Mouse (Mus musculus): ENCODE data around the gene Mad1l1. TPM values are rescaled to one million over a fixed set of nuclear protein-coding genes. Genes with fewer than 3 reads are reported as not detected.

The Mad1l1 gene
- total RNA-seq, 2 experiments from 2014 or later = 7.2 to 9.0 TPM

DNA sequence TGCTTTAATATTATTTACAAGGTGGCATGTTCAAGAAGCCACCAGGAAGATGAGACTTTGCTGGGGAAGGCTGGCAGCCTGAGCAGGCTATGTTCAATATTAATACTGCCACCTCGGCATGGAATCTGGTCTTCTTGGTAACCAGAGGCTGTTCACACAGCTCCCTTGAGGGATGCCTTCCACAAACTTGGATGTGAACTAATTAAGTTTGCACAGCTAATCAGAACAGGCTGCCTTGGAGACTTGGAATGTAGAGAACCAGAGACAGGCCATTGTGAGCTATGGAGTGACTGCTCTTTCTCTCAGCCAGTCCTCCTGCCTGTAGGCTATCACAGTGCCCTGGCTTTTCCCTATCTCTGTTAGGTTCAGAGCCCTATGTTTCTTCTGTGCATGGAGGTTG, 278.4 kb downstream of the Mad1l1 start:
- no peak overlapping the region for H3K4me3 ChIP-seq
- DNase-seq = no peak
- no peak overlapping the region for H3K27ac ChIP-seq
- intact Hi-C loops (cut with DNase I) = loop anchor here (10.0 kb wide), 1 partner anchor 252 kb away; no protein-coding TSS in a partner anchor
- TF ChIP-seq CTCF (IDR thresholded peaks at IDR 0.05) = no peak

DNA sequence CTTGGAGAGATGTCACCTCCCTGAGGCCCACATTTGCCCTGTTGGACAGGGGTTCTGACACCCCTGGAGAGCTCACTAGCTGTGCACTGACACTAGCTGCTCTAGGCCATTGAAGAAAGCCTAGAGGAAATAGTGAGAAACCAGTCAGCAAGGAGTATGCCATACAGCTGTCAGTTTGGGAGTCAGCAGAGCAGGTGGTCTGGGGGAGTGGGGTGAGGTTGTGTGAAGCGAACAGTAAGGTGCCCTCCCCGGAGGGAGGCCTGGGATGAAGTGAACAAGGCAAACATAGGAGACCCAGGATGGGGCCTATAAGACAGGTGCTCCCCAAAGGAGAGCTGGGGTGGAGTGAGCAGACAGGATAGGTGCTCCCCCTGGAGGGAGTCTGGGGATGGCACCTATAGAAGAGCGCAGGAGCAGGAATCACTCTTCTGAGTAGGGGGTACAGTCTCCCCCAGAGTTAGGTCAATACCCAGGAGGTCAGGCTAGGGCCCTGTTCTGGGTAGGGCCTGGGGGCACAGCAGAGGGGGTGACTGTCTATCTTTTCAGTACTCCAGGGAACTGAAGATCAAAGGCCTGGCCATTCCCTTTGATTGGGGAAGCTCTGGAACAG, 279.2 kb downstream of the Mad1l1 start:
- intact Hi-C loops (cut with DNase I) = loop anchor here (10.0 kb wide), 1 partner anchor 253 kb away; no protein-coding TSS in a partner anchor
- DNase-seq = no peak
- peak; percentile 27; the same call in 1 of the 2 replicates for TF ChIP-seq CTCF (IDR thresholded peaks at IDR 0.05)
- Histone ChIP-seq H3K4me3 (no peak overlapping the region), H3K27ac (no peak overlapping the region)

- intact Hi-C loops (cut with DNase I) = loop anchor here (10.0 kb wide), 1 partner anchor 254 kb away; no protein-coding TSS in a partner anchor
- H3K4me3 ChIP-seq = no peak overlapping the region
- H3K27ac ChIP-seq = no peak overlapping the region
- TF ChIP-seq CTCF (IDR thresholded peaks at IDR 0.05) = no peak
- DNase-seq = no peak
These were observed 280.3 kb downstream of the Mad1l1 start for GRCm38 (mm10) chr5:140041055-140041454.

GRCm38 (mm10) chr5:140037587-140038233, 283.6 kb downstream of the Mad1l1 start:
- Histone ChIP-seq H3K27ac (no peak overlapping the region), H3K4me3 (no peak overlapping the region)
- TF ChIP-seq CTCF (IDR thresholded peaks at IDR 0.05) = peak; percentile 47
- intact Hi-C loops (cut with DNase I) = loop anchor here (5.0 kb wide), 1 partner anchor 100 kb away; no protein-coding TSS in a partner anchor
- no peak for DNase-seq

DNA sequence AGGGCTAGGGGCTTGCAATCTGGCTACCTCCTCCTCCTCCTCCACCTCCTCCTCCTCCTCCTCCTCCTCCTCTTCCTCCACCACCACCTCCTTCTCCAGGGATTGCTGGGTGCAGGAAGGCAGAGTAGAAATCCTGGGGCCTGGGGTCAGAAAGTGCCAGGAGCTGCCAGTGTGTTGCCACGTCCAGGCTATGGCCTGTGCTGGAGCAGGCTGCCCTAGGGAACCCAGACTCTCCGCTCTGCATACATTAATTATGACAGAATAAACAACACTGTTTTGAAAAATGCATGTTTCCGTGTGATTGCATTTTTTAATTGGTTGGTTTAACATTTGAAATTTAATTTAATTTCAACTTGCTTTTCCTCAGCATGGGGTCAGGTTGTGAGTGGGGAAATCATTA, 285.7 kb downstream of the Mad1l1 start:
- TF ChIP-seq CTCF (IDR thresholded peaks at IDR 0.05) = no peak
- H3K4me3 ChIP-seq = no peak overlapping the region
- no peak overlapping the region for H3K27ac ChIP-seq
- no peak for DNase-seq
- intact Hi-C loops (cut with DNase I) = loop anchor here (5.0 kb wide), 1 partner anchor 102 kb away; no protein-coding TSS in a partner anchor

- no peak for DNase-seq
- intact Hi-C loops (cut with DNase I) = loop anchor here (5.0 kb wide), 1 partner anchor 102 kb away; no protein-coding TSS in a partner anchor
- TF ChIP-seq CTCF (IDR thresholded peaks at IDR 0.05) = peak; percentile 35
- Histone ChIP-seq H3K27ac (no peak overlapping the region), H3K4me3 (no peak overlapping the region)
These were observed 286.4 kb downstream of the Mad1l1 start for GRCm38 (mm10) chr5:140035025-140035330.

GRCm38 (mm10) chr5:140034300-140035024, 286.9 kb downstream of the Mad1l1 start:
- intact Hi-C loops (cut with DNase I) = loop anchor here (5.0 kb wide), 1 partner anchor 103 kb away; no protein-coding TSS in a partner anchor
- DNase-seq = no peak
- no peak for TF ChIP-seq CTCF (IDR thresholded peaks at IDR 0.05)
- no peak overlapping the region for H3K27ac ChIP-seq
- no peak overlapping the region for H3K4me3 ChIP-seq

- no peak for TF ChIP-seq CTCF (IDR thresholded peaks at IDR 0.05)
- H3K27ac ChIP-seq = no peak overlapping the region
- no peak for DNase-seq
- no peak overlapping the region for H3K4me3 ChIP-seq
- intact Hi-C loops (cut with DNase I) = no loop called here
These were observed 295.0 kb downstream of the Mad1l1 start for GRCm38 (mm10) chr5:140026366-140026765.

GRCm38 (mm10) chr5:140025301-140025700, 296.1 kb downstream of the Mad1l1 start:
- no peak overlapping the region for H3K4me3 ChIP-seq
- DNase-seq = no peak
- TF ChIP-seq CTCF (IDR thresholded peaks at IDR 0.05) = no peak
- intact Hi-C loops (cut with DNase I) = no loop called here
- H3K27ac ChIP-seq = no peak overlapping the region

- intact Hi-C loops (cut with DNase I) = no loop called here
- no peak for TF ChIP-seq CTCF (IDR thresholded peaks at IDR 0.05)
- H3K4me3 ChIP-seq = no peak overlapping the region
- DNase-seq = peak; percentile 74
- peak overlapping the region; percentile 63 for H3K27ac ChIP-seq
These were observed 297.3 kb downstream of the Mad1l1 start for GRCm38 (mm10) chr5:140023941-140024500.

GRCm38 (mm10) chr5:140022861-140023260, 298.5 kb downstream of the Mad1l1 start:
- intact Hi-C loops (cut with DNase I) = no loop called here

GRCm38 (mm10) chr5:140021755-140022154, 299.6 kb downstream of the Mad1l1 start:
- TF ChIP-seq CTCF (IDR thresholded peaks at IDR 0.05) = no peak
- Histone ChIP-seq H3K4me3 (no peak overlapping the region), H3K27ac (no peak overlapping the region)
- intact Hi-C loops (cut with DNase I) = no loop called here
- DNase-seq = no peak

More at GRCm38 (mm10) chr5:140022861-140023260, 298.5 kb downstream of the Mad1l1 start:
- no peak for TF ChIP-seq CTCF (IDR thresholded peaks at IDR 0.05)
- Histone ChIP-seq H3K27ac (no peak overlapping the region), H3K4me3 (no peak overlapping the region)
- DNase-seq = no peak

DNA sequence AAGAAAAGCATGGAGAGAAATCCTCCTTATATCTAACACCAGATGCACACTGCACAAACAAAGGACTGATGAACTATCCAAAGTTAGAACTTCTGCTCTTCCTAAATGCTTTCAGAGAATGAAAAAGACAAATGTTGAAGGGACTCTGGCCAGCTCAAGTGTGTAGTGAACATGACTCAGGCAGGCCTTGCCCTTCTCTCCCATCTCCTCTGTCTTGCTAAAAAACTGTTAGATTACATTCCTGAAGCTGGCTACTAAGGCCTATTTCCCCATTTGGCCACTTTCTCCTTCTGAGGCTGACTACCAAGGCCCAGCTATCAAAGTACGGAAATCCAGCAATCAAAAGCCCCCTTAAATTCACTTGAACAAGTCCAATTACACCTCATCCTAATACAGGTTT, 301.7 kb downstream of the Mad1l1 start:
- DNase-seq = no peak
- Histone ChIP-seq H3K4me3 (no peak overlapping the region), H3K27ac (no peak overlapping the region)
- intact Hi-C loops (cut with DNase I) = no loop called here
- TF ChIP-seq CTCF (IDR thresholded peaks at IDR 0.05) = no peak
